Mouse (Mus musculus): ENCODE measurements at regions not wholly inside any gene's neighbourhood (a gene's known extent, or its start where the extent isn't known, plus 50 kb on each side); places are given as distances from the start of the nearest gene placed in this dataset.

DNA sequence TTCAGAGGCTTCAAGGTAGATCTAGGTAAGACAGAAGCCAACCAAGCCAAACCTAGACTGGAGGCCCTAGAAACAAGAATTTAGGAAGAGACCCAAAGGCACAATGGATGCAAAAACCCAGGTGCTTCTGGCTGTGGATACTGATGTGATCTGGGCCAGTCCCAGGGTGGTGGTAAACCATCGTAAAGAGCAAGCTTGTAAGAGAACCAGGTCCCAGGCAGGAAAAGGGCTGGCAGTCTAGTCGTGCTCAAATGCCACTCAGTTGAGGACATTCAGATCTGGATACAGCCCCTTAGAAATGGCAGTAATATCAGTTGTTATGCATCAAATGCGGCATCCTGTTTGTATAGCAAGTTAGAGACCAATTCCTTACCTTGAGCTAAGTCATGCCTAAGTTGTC lies 175.5 kb upstream of the Pkdcc start:
- no peak for TF ChIP-seq CTCF (IDR thresholded peaks at IDR 0.05; ENCODE audit: low read depth, low read length)
- TF ChIP-seq POLR2A (IDR thresholded peaks at IDR 0.05; ENCODE audit: borderline replicate concordance, low read depth, low read length), result no peak

Measured in bone marrow macrophage, adult 2 months (primary cell).